Mouse (Mus musculus): Measurements from ENCODE around the gene Htra1.

Htra1 gene

DNA sequence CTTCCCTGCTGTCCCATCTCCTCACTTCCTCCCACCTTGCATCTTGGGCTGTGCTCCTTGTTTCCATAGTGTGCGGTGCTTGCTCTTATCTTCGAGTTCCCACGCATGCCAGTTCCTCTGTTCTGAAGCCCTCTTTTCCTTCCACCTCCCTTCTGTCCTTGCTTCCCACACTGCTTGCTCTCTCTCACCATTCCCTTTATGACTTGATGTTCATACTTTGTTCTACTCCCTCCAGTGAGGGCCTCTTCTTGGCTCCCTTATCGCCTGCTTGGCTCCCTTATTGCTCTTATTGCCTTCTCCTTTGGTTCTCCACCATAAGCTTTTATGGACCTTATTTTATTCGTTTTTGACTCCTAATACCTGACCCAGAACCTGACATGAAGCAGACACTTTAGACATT lies 73.3 kb downstream of the Htra1 start:
- DNase-seq (ENCODE audit: low spot score in 2 of 2) = no peak

DNA sequence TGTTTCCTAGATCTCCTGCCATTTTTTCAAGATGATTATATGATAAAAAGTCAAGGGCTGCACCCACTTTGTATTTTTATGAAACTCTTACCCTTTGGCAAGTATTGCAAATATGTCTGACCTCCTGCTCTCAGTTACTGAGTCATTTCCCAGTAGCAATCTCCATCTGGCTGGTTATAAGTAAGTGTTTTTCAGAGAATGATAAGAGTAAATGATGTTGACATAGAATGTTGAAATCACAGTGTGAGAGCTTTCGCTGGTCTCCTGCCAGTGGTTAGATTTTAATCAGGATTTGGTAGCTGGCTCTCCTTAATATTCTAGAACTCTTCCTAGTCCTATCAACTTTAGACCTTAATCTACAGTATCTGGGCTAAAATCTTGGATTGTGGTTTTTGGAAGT lies 76.0 kb downstream of the Htra1 start:
- DNase-seq (ENCODE audit: low spot score in 2 of 2) = no peak

DNA sequence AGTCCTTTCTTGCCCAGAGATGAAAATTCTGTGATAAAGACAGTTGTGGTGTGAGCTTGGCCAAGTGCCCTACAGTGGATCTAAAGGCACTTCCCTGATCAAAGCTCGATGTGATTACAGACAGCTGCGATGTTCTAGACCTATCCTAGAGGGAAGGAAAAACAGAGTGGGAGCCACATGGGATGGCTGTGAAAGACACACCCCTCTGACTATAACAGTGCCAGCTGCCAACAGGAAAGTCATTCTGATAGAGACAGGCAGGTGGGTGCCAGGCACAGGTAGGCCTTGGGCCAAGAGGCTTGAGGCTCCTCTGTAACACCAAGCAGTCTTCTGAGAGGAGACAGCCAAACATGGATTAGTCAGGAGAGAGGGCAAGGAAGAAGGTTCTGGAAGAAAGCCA lies 83.3 kb downstream of the Htra1 start:
- no peak for DNase-seq (ENCODE audit: low spot score in 2 of 2)

DNA sequence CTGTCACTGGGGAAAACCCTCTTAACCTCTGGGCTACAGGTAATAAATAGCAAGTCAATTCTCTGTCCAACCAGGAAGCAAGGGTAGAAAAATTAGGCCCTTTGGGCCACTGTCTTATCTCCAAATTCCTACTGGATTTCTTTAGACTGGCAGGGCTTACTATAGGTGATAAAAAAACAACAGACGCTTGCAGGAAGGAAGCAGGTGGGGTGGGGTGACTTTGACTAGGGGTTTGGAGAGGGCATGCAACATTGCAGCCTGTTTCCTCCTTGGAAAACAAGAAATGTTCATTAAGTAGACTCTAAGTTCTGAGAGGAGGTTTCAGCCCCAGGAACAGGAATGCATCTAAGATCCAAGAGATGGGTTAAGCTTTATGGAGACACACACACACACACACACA lies 88.9 kb downstream of the Htra1 start:
- no peak for DNase-seq (ENCODE audit: low spot score in 2 of 2)

DNA sequence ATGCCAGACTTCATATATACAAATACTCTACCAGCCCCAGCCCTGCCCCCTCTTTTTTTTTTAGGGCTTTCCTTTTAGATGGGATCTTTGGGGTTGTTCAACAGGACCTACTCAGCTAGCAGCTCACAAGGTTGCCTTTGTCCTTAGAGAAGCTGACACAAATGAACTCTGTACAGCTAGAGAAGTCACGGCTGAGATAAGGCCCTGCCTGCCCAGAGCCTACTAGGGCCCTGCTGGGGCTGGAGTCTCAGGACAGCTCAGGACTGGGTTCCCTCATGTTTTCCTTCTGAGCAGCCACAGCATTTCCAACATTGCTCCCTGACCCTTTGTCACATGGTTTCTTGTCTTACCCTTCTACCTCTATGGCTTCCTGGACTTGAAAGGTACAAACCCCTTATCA lies 91.6 kb downstream of the Htra1 start:
- DNase-seq (ENCODE audit: low spot score in 2 of 2) = no peak

DNA sequence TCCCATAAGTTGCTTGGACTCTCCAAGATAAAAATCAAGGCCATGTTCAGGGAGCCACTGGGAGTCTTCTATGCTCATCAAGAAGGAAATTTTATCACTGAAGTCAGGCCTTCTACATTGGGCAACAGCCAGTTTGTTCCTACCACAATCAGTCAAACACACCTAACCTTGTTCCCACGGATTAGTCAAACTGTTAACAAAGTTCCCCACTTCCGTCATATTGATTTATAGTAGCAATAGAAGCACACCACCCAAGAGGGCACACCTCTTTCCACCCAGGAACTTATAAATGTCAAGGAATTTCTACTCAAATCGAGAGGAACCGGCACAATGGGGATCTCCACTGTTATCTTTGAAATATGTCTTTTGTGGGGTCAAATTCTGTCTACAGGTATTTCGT lies 95.8 kb downstream of the Htra1 start, which contains the start of gene Dmbt1:
TSS of gene Dmbt1 (plus strand) at position 299 of the 400 bp plus-strand sequence.
- DNase-seq (ENCODE audit: low spot score in 2 of 2) = no peak

Data from thymus, postnatal 10 days (tissue).